ENCODE assay signal across 14 mouse cellular contexts in the genomic region with DNA sequence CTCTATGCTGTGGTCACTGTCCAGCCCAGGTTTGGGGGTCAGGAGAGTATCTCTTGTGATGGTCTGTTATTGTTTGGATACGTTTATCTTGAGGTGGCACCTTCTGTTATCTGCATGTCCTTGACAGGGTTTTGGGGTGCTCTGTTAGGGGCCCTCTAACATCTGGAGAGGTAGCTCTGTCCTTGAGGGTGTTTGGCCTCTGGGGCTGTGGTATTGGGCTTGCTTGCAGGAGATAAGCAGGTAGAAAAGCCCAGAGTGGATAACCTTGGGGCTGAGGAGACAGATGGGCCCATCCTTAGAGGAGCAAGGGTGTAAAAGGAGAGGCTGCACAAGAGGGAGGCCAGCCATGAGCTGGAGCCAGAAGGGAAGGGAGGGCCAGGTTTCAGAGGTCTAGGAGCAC. TPM values are rescaled to one million over a fixed set of nuclear protein-coding genes. Genes with fewer than 3 reads are reported as not detected.
A peak's percentile ranks its signal among the peaks of the same experiment; 100 is the strongest.
DNase-seq lines count a peak whose midpoint lies in the region; ATAC-seq and TF ChIP-seq lines count a peak whose summit lies in the region.
"Had no signal": no experiment of that assay in that cellular context is flagged by ENCODE, and none has a peak within 500 bp of the region (broad histone marks: within the 10 kb centered on the region; RNA-seq: fewer than 3 reads in every experiment).

No protein-coding gene starts in this region.

- peaks cover 2% of the 10 kb centered on the region; the same call in 1 of the 2 replicates for H3K36me3 ChIP-seq in heart, embryonic 11.5 days (ENCODE audit: control insufficient read depth, insufficient read depth, low read length)
- peaks cover 0 to 14% of the 10 kb centered on the region in 2 experiments for H3K36me3 ChIP-seq in MEL (ENCODE audit: control insufficient read depth in 1 of 2, insufficient read depth in 2 of 2, low read length in 2 of 2)
- H3K36me3 ChIP-seq in erythroblast, embryonic 14.5 days (ENCODE audit: control insufficient read depth) = peaks cover 80% of the 10 kb centered on the region
- peaks cover 3% of the 10 kb centered on the region for H3K36me3 ChIP-seq in liver, postnatal 0 days (replicated peaks; ENCODE audit: insufficient read depth, low read length)

- no peak for TF ChIP-seq RAD21 in MEL (IDR thresholded peaks at IDR 0.05; ENCODE audit: low read depth, low read length)

- ATAC-seq in heart, embryonic 11.5 days (replicated peaks; ENCODE audit: insufficient number of reproducible peaks, low FRiP score, low TSS enrichment) = peak; percentile 79
- peak; percentile 96 for ATAC-seq in liver, postnatal 0 days

- peaks cover 65% of the 10 kb centered on the region for H3K4me1 ChIP-seq in heart, embryonic 11.5 days (ENCODE audit: control insufficient read depth, insufficient read depth, low read length)
- H3K4me1 ChIP-seq in MEL (ENCODE audit: control insufficient read depth in 1 of 2, insufficient read depth in 2 of 2, low read length in 2 of 2) = peaks cover 14 to 22% of the 10 kb centered on the region in 2 experiments
- peaks cover 94% of the 10 kb centered on the region for H3K4me1 ChIP-seq in erythroblast, embryonic 14.5 days (ENCODE audit: control insufficient read depth)
- H3K4me1 ChIP-seq in liver, postnatal 0 days (ENCODE audit: insufficient read depth) = peaks cover 32% of the 10 kb centered on the region

- no peaks in the 10 kb centered on the region for H3K9me3 ChIP-seq in heart, embryonic 11.5 days (replicated peaks; ENCODE audit: control insufficient read depth, low read length)
- no peaks in the 10 kb centered on the region for H3K9me3 ChIP-seq in MEL (replicated peaks; ENCODE audit: insufficient read depth, low read length)
- H3K9me3 ChIP-seq in erythroblast, embryonic 14.5 days (ENCODE audit: control insufficient read depth, low read length) = no peaks in the 10 kb centered on the region
- H3K9me3 ChIP-seq in liver, postnatal 0 days (ENCODE audit: low read length) = no peaks in the 10 kb centered on the region
- H3K9me3 ChIP-seq: limb, embryonic 10.5 days; midbrain, embryonic 12.5 days had no signal

- TF ChIP-seq CTCF in MEL (IDR thresholded peaks at IDR 0.05 in 2 of 3, conservative IDR thresholded peaks at IDR 0.05 in 1 of 3; ENCODE audit: control insufficient read depth in 1 of 3, insufficient read depth in 1 of 3, low read depth in 2 of 3, low read length in 3 of 3, poor library complexity in 1 of 3, severe bottlenecking in 1 of 3) = no peak
- no peak for TF ChIP-seq CTCF in liver, postnatal 0 days (IDR thresholded peaks at IDR 0.05; ENCODE audit: low read depth)
- TF ChIP-seq CTCF in left cerebral cortex, adult 2 months (IDR thresholded peaks at IDR 0.05) = no peak

- no peak for TF ChIP-seq POLR2A in MEL (IDR thresholded peaks at IDR 0.05; ENCODE audit: control insufficient read depth in 1 of 2, insufficient read depth in 1 of 2, low read depth in 1 of 2, low read length in 2 of 2, poor library complexity in 1 of 2)

- no peak overlapping the region for H3K9ac ChIP-seq in heart, embryonic 11.5 days (ENCODE audit: low read depth, low read length)
- no peak overlapping the region for H3K9ac ChIP-seq in MEL (ENCODE audit: control insufficient read depth, low read depth, low read length, poor library complexity, severe bottlenecking)
- H3K9ac ChIP-seq in liver, postnatal 0 days (replicated peaks) = no peak overlapping the region
- H3K9ac ChIP-seq: midbrain, embryonic 12.5 days had no signal

- peak overlapping the region; percentile 25 for H3K27ac ChIP-seq in heart, embryonic 11.5 days (ENCODE audit: low read depth, low read length)
- H3K27ac ChIP-seq in MEL (ENCODE audit: control insufficient read depth, low read depth, low read length) = no peak overlapping the region
- peak overlapping the region; percentile 1; the same call in 1 of the 2 replicates for H3K27ac ChIP-seq in liver, postnatal 0 days (ENCODE audit: low read depth)
- H3K27ac ChIP-seq in left cerebral cortex, adult 2 months = no peak overlapping the region
- H3K27ac ChIP-seq: kidney, postnatal 0 days; limb, embryonic 10.5 days; midbrain, embryonic 12.5 days had no signal

- 41% methylated on average over 1 of the region's 1 CpGs for WGBS in heart, embryonic 11.5 days (ENCODE audit: insufficient replicate concordance)
- 58% methylated on average over 1 of the region's 1 CpGs for WGBS in liver, postnatal 0 days (ENCODE audit: insufficient replicate concordance)

- no peak overlapping the region for H3K4me3 ChIP-seq in heart, embryonic 11.5 days (ENCODE audit: low read depth, low read length)
- no peak overlapping the region for H3K4me3 ChIP-seq in MEL (ENCODE audit: control insufficient read depth in 1 of 2, insufficient read depth in 1 of 2, low read depth in 2 of 2, low read length in 2 of 2)
- peak overlapping the region; percentile 35 for H3K4me3 ChIP-seq in erythroblast, embryonic 14.5 days (replicated peaks)
- no peak overlapping the region for H3K4me3 ChIP-seq in liver, postnatal 0 days (ENCODE audit: low read depth, low read length)
- no peak overlapping the region for H3K4me3 ChIP-seq in left cerebral cortex, adult 2 months
- H3K4me3 ChIP-seq: limb, embryonic 10.5 days; midbrain, embryonic 12.5 days had no signal

- DNase-seq in heart, adult 11 months = no peak
- peak; percentile 32 for DNase-seq in MEL (ENCODE audit: low read depth, low spot score)
- DNase-seq in liver, postnatal 0 days = peak; percentile 48
- DNase-seq in lung, postnatal 4 days = no peak
- no peak for DNase-seq in left cerebral cortex, adult 2 months (ENCODE audit: extremely low spot score in 1 of 2, low spot score in 2 of 2)
- DNase-seq: adrenal gland, postnatal 14 days; B cell, adult 2 months; cerebellum, adult 11-12 months; thymus, postnatal 25 days had no signal

- H3K27me3 ChIP-seq in heart, embryonic 11.5 days (ENCODE audit: control insufficient read depth, insufficient read depth, low read length) = no peaks in the 10 kb centered on the region
- H3K27me3 ChIP-seq in MEL (ENCODE audit: control insufficient read depth in 1 of 2, insufficient read depth in 2 of 2, low read length in 2 of 2) = no peaks in the 10 kb centered on the region
- H3K27me3 ChIP-seq in erythroblast, embryonic 14.5 days (ENCODE audit: control insufficient read depth) = no peaks in the 10 kb centered on the region
- no peaks in the 10 kb centered on the region for H3K27me3 ChIP-seq in liver, postnatal 0 days (ENCODE audit: insufficient read depth, low read length)
- H3K27me3 ChIP-seq: midbrain, embryonic 12.5 days had no signal

- intact Hi-C loops in left cerebral cortex, adult 2 months (cut with DNase I) = no loop called here

- peak in 1 of 2 experiments; percentile 57; a peak in 2 of 4 replicates for TF ChIP-seq EP300 in MEL (IDR thresholded peaks at IDR 0.05; ENCODE audit: low read depth in 1 of 2, low read length in 2 of 2)
- peak; percentile 97 for TF ChIP-seq EP300 in liver, postnatal 0 days (IDR thresholded peaks at IDR 0.05; ENCODE audit: low read depth)

- H3K4me2 ChIP-seq in heart, embryonic 11.5 days = no peak overlapping the region
- H3K4me2 ChIP-seq in liver, postnatal 0 days (ENCODE audit: low read depth, low read length) = no peak overlapping the region
- H3K4me2 ChIP-seq: midbrain, embryonic 12.5 days had no signal

- H3K79me2 ChIP-seq in MEL (ENCODE audit: control insufficient read depth, insufficient read depth, low read length, poor library complexity) = no peaks in the 10 kb centered on the region

TF ChIP-seq in MEL, 35 proteins besides CTCF, POLR2A, EP300 and RAD21:
- no peak for TF ChIP-seq KAT2A (conservative IDR thresholded peaks at IDR 0.05; ENCODE audit: low read depth, low read length)
- no peak for TF ChIP-seq SIN3A (IDR thresholded peaks at IDR 0.05; ENCODE audit: low read length)
- no peak for TF ChIP-seq ZNF384 (IDR thresholded peaks at IDR 0.05; ENCODE audit: low read depth, low read length)
- TF ChIP-seq TAL1 (IDR thresholded peaks at IDR 0.05; ENCODE audit: low read length) = peak; percentile 61
- no peak for TF ChIP-seq ZC3H11A (IDR thresholded peaks at IDR 0.05; ENCODE audit: low read depth, low read length)
- TF ChIP-seq ETS1 (IDR thresholded peaks at IDR 0.05; ENCODE audit: low read depth, low read length) = 0 out of 2 replicates have a peak, but pooled peaks have one; percentile 18
- TF ChIP-seq TCF12 (IDR thresholded peaks at IDR 0.05; ENCODE audit: low read depth, low read length) = peak; percentile 58; the same call in 1 of the 2 replicates
- TF ChIP-seq USF2 (IDR thresholded peaks at IDR 0.05; ENCODE audit: borderline replicate concordance in 1 of 2, insufficient read depth in 1 of 2, low read depth in 1 of 2, low read length in 2 of 2) = no peak
- no peak for TF ChIP-seq MAFK (IDR thresholded peaks at IDR 0.05; ENCODE audit: borderline replicate concordance, low read depth, low read length)
- TF ChIP-seq ELF1 (IDR thresholded peaks at IDR 0.05; ENCODE audit: low read depth, low read length) = no peak
- TF ChIP-seq CHD2 (IDR thresholded peaks at IDR 0.05; ENCODE audit: low read length) = no peak
- peak; percentile 47; the same call in 1 of the 2 replicates for TF ChIP-seq GATA1 (IDR thresholded peaks at IDR 0.05; ENCODE audit: low read depth, low read length)
- TF ChIP-seq GABPA (IDR thresholded peaks at IDR 0.05; ENCODE audit: low read depth, low read length) = no peak
- TF ChIP-seq ZKSCAN1 (IDR thresholded peaks at IDR 0.05; ENCODE audit: low read depth, low read length) = no peak

RNA-seq across cellular contexts. Expression of gene Rgs12, which starts 10.8 kb away (rescaled TPM):
- polyA plus RNA-seq in heart, embryonic 11.5 days (2014; fragmentation: Nextera tagmentation; extraction: Ambion mirVana) = 25.6 and 29.5 TPM in 2 replicates
- total RNA-seq in MEL (2012; rRNA removed) = 11.9 and 12.9 TPM in 2 replicates
- polyA plus RNA-seq in MEL (2012; ENCODE audit: insufficient read depth in 1 of 2, insufficient read length in 2 of 2, low read depth in 1 of 2, low replicate concordance in 2 of 2, missing spikeins in 1 of 2) = 10 to 100 TPM in 1 of 2 experiments, not detected in 1; 15.4 TPM
- 8.3 and 9.3 TPM in 2 replicates for polyA plus RNA-seq in erythroblast, embryonic 14.5 days (2012)
- 6.9 and 7.3 TPM in 2 replicates for polyA plus RNA-seq in liver, postnatal 0 days (2015; fragmentation: Nextera tagmentation; extraction: Ambion mirVana)
- total RNA-seq in left cerebral cortex, adult 2 months (2021) = 10 to 100 TPM; 40.5 to 48.3 TPM

RNA-seq across cellular contexts. Expression of gene Msantd1, which starts 52.2 kb away (rescaled TPM):
- polyA plus RNA-seq in heart, embryonic 11.5 days (2014; fragmentation: Nextera tagmentation; extraction: Ambion mirVana) = 0.42 and 0.97 TPM in 2 replicates
- 0.26 and 0.27 TPM in 2 replicates for total RNA-seq in MEL (2012; rRNA removed)
- polyA plus RNA-seq in MEL (2012; ENCODE audit: insufficient read depth in 1 of 2, insufficient read length in 2 of 2, low read depth in 1 of 2, low replicate concordance in 2 of 2, missing spikeins in 1 of 2) = under 1 TPM in 1 of 2 experiments, not detected in 1; 0.88 TPM
- 0.29 and 0.81 TPM in 2 replicates for polyA plus RNA-seq in erythroblast, embryonic 14.5 days (2012)
- polyA plus RNA-seq in liver, postnatal 0 days (2015; fragmentation: Nextera tagmentation; extraction: Ambion mirVana) = 0.05 and 0.22 TPM in 2 replicates
- total RNA-seq in left cerebral cortex, adult 2 months (2021) = 1 to 10 TPM; 4.2 to 6.7 TPM

Comparison
In these comparisons a context has a peak if more than half of its experiments do, and no peak if none do; other contexts are left out.
1. H3K27ac ChIP-seq: peak in heart, embryonic 11.5 days (single experiment) and liver, postnatal 0 days (single experiment); none in MEL (single experiment) and left cerebral cortex, adult 2 months (single experiment).
2. DNase-seq: peak in MEL (single experiment) and liver, postnatal 0 days (single experiment); none in heart, adult 11 months (single experiment), lung, postnatal 4 days (0 of 2) and left cerebral cortex, adult 2 months (0 of 2).